Mouse (Mus musculus) forebrain, embryonic 16.5 days (tissue): ENCODE results near the gene Pilrb1. TPM values are rescaled to one million over a fixed set of nuclear protein-coding genes. Genes with fewer than 3 reads are reported as not detected.

Experiments
- ATAC-seq: fragments of 200-750 bp; cut with Nextera tagmentation; 2 replicates; pipeline ENCODE4 v1.8.0; 2017; ENCODE audit warnings: mild to moderate bottlenecking, moderate library complexity
- H3K27ac ChIP-seq: fragments of 300-500 bp; sonication (generic); 2 replicates; pipeline ENCODE4 v1.5.1; 2014; ENCODE audit warnings: low read length, control low read depth
- H3K27me3 ChIP-seq: fragments of 300-500 bp; sonication (generic); replicated peaks from 2 replicates; pipeline ENCODE4 v1.6.1; 2014; ENCODE audit warnings: low read length; ENCODE audit not compliant: control insufficient read depth, insufficient read depth
- H3K36me3 ChIP-seq: fragments of 300-500 bp; sonication (generic); 2 replicates; pipeline ENCODE4 v1.6.1; 2014; ENCODE audit not compliant: control insufficient read depth, insufficient read depth
- H3K4me1 ChIP-seq: fragments of 300-500 bp; sonication (generic); replicated peaks from 2 replicates; pipeline ENCODE4 v1.6.1; 2014; ENCODE audit warnings: low read length; ENCODE audit not compliant: control insufficient read depth, insufficient read depth
- H3K4me2 ChIP-seq: fragments of 300-500 bp; sonication (generic); 2 replicates; pipeline ENCODE4 v1.6.1; 2014; ENCODE audit warnings: mild to moderate bottlenecking, low read length, control low read depth
- H3K4me3 ChIP-seq: fragments of 300-500 bp; sonication (generic); replicated peaks from 2 replicates; pipeline ENCODE4 v1.5.1; 2014; ENCODE audit warnings: mild to moderate bottlenecking, low read length, control low read depth
- H3K9ac ChIP-seq: fragments of 300-500 bp; sonication (generic); replicated peaks from 2 replicates; pipeline ENCODE4 v1.6.1; 2014; ENCODE audit warnings: low read depth, low read length, control low read depth
- H3K9me3 ChIP-seq: fragments of 300-500 bp; sonication (generic); 2 replicates; pipeline ENCODE4 v1.6.1; 2016; ENCODE audit warnings: low read length; ENCODE audit not compliant: control insufficient read depth
- WGBS: fragments of 180-500 bp; shearing (Covaris S2); extraction: QIAGEN DNeasy Blood & Tissue Kit; methylation state at CpG from one replicate; pipeline ENCODE4 v1.1.7; 2014; 5-methylcytosine and 5-hydroxymethylcytosine counted together
- polyA plus RNA-seq: library from polyadenylated mRNA; unstranded; fragments of >200 nt; fragmentation: Nextera tagmentation; extraction: Ambion mirVana; gene quantifications from 2 replicates; pipeline ENCODE4 v1.2.1, GENCODE M21; 2015

Gene Pilrb1
- polyA plus RNA-seq, 1 experiment from 2014 or later = not detected

GRCm38 (mm10) chr5:137817466-137818222, 40.3 kb downstream of the Pilrb1 start:
- H3K4me2 ChIP-seq = no peak overlapping the region
- H3K4me1 ChIP-seq = no peaks in the 10 kb centered on the region
- no peak overlapping the region for H3K27ac ChIP-seq
- H3K9me3 ChIP-seq = no peaks in the 10 kb centered on the region
- H3K27me3 ChIP-seq = no peaks in the 10 kb centered on the region
- 77% methylated on average over 4 of the region's 4 CpGs for WGBS
- no peak overlapping the region for H3K9ac ChIP-seq
- H3K4me3 ChIP-seq = no peak overlapping the region
- ATAC-seq = no peak
- no peaks in the 10 kb centered on the region for H3K36me3 ChIP-seq

GRCm38 (mm10) chr5:137808316-137808715, 49.6 kb downstream of the Pilrb1 start:
- H3K36me3 ChIP-seq = no peaks in the 10 kb centered on the region
- H3K27ac ChIP-seq = no peak overlapping the region
- no peak overlapping the region for H3K9ac ChIP-seq
- no peaks in the 10 kb centered on the region for H3K27me3 ChIP-seq
- H3K4me1 ChIP-seq = no peaks in the 10 kb centered on the region
- ATAC-seq = no peak
- H3K4me2 ChIP-seq = no peak overlapping the region
- H3K9me3 ChIP-seq = no peaks in the 10 kb centered on the region
- H3K4me3 ChIP-seq = no peak overlapping the region
- 94% methylated on average over 5 of the region's 5 CpGs for WGBS

- H3K9ac ChIP-seq = no peak overlapping the region
- no peaks in the 10 kb centered on the region for H3K4me1 ChIP-seq
- no peaks in the 10 kb centered on the region for H3K27me3 ChIP-seq
- H3K9me3 ChIP-seq = no peaks in the 10 kb centered on the region
- H3K4me2 ChIP-seq = no peak overlapping the region
- H3K27ac ChIP-seq = no peak overlapping the region
- no peaks in the 10 kb centered on the region for H3K36me3 ChIP-seq
- ATAC-seq = no peak
- 86% methylated on average over 1 of the region's 1 CpGs for WGBS
- no peak overlapping the region for H3K4me3 ChIP-seq
Observed at GRCm38 (mm10) chr5:137806158-137806557, 51.7 kb downstream of the Pilrb1 start.

Other genes with a start within 250 kb of the Pilrb1 start
- 10.6 and 18.3 TPM in 2 replicates for gene Pcolce, start 244.3 kb downstream of the Pilrb1 start, polyA plus RNA-seq
- 0.23 and 0.25 TPM in 2 replicates for gene Fbxo24, start 229.1 kb downstream of the Pilrb1 start, polyA plus RNA-seq
- gene Lrch4, start 229.0 kb downstream of the Pilrb1 start, polyA plus RNA-seq = 19.1 and 19.3 TPM in 2 replicates
- 5.1 and 8.7 TPM in 2 replicates for gene Gm20605, start 228.9 kb downstream of the Pilrb1 start, polyA plus RNA-seq
- 5.2 and 10.4 TPM in 2 replicates for gene Sap25, start 216.8 kb downstream of the Pilrb1 start, polyA plus RNA-seq
- 0.09 TPM in 1 of 2 replicates, not detected in the other for gene Irs3, start 212.4 kb downstream of the Pilrb1 start, polyA plus RNA-seq
- gene Agfg2, start 173.4 kb downstream of the Pilrb1 start, polyA plus RNA-seq = 19.4 and 21.2 TPM in 2 replicates
- gene Nyap1, start 116.5 kb downstream of the Pilrb1 start, polyA plus RNA-seq = 52.3 and 59.8 TPM in 2 replicates
- 69.1 and 72.2 TPM in 2 replicates for gene Tsc22d4, start 112.4 kb downstream of the Pilrb1 start, polyA plus RNA-seq
- gene Ppp1r35, start 79.3 kb downstream of the Pilrb1 start, polyA plus RNA-seq = 28.7 and 34.4 TPM in 2 replicates
- gene Mepce, start 70.5 kb downstream of the Pilrb1 start, polyA plus RNA-seq = 10.2 and 11.9 TPM in 2 replicates
- 11.1 and 11.2 TPM in 2 replicates for gene Zcwpw1, start 70.3 kb downstream of the Pilrb1 start, polyA plus RNA-seq
- gene Pilra, start 21.8 kb downstream of the Pilrb1 start, polyA plus RNA-seq = not detected in 2 replicates
- not detected in 2 replicates for gene Pilrb2, start 13.7 kb upstream of the Pilrb1 start, polyA plus RNA-seq
- gene Cyp3a13, start 63.5 kb upstream of the Pilrb1 start, polyA plus RNA-seq = not detected in 2 replicates
- gene Gjc3, start 105.0 kb upstream of the Pilrb1 start, polyA plus RNA-seq = 0.06 and 0.33 TPM in 2 replicates
- not detected in 2 replicates for gene Azgp1, start 123.4 kb upstream of the Pilrb1 start, polyA plus RNA-seq
- not detected in 2 replicates for gene Smok3a, start 163.2 kb upstream of the Pilrb1 start, polyA plus RNA-seq
- gene Smok3b, start 163.3 kb upstream of the Pilrb1 start, polyA plus RNA-seq = not detected in 2 replicates
- gene Smok3c, start 195.1 kb upstream of the Pilrb1 start, polyA plus RNA-seq = not detected in 2 replicates
- gene Zkscan1, start 227.0 kb upstream of the Pilrb1 start, polyA plus RNA-seq = 31.2 and 34.2 TPM in 2 replicates